Mouse (Mus musculus) small intestine, adult 2 months (tissue): ENCODE measurements around the gene Utp20.

Source experiments
- CTCF ChIP-seq: fragments of 200-500 bp; IDR thresholded peaks from 2 replicates; pipeline ENCODE4 v1.5.1; 2012; ENCODE audit warnings: low read depth, mild to moderate bottlenecking, control low read depth, inconsistent platforms, low read length, moderate library complexity, mixed read lengths; ENCODE audit not compliant: insufficient replicate concordance, insufficient read length; ENCODE audit errors: extremely low read depth
- POLR2A ChIP-seq: fragments of 200-500 bp; IDR thresholded peaks from 2 replicates; pipeline ENCODE4 v1.6.1; 2012; ENCODE audit warnings: low read depth, mild to moderate bottlenecking, control low read depth, inconsistent platforms, low read length, moderate library complexity

- TF ChIP-seq CTCF = no peak
- TF ChIP-seq POLR2A = no peak
Measured at GRCm38 (mm10) chr10:88799381-88799780, 27.2 kb downstream of the Utp20 start.
